Mouse (Mus musculus) heart, adult 2 months (tissue): ENCODE data around the gene Tnrc6b. TPM values are rescaled to one million over a fixed set of nuclear protein-coding genes. Genes with fewer than 3 reads are reported as not detected.
A peak's percentile ranks its signal among the peaks of the same experiment; 100 is the strongest.

Experiments used
- DNase-seq, 2 experiments: peaks; one replicate each; pipeline ENCODE4 v3.0.0; 2021
- H3K27ac ChIP-seq: fragments of 200-600 bp; 2 replicates; pipeline ENCODE4 v1.8.1; 2022
- H3K27me3 ChIP-seq: fragments of 200-500 bp; 2 replicates; pipeline ENCODE4 v1.6.1; 2012; ENCODE audit warnings: mild to moderate bottlenecking, low read length, inconsistent platforms, mixed read lengths; ENCODE audit not compliant: control insufficient read depth, insufficient read depth
- H3K36me3 ChIP-seq: fragments of 200-500 bp; 2 replicates; pipeline ENCODE4 v1.6.1; 2012; ENCODE audit warnings: low read length, inconsistent platforms; ENCODE audit not compliant: control insufficient read depth, insufficient read depth
- H3K4me1 ChIP-seq: fragments of 200-500 bp; 2 replicates; pipeline ENCODE4 v1.6.1; 2011; ENCODE audit warnings: low read length; ENCODE audit not compliant: control insufficient read depth, insufficient read depth
- H3K4me3 ChIP-seq: fragments of 200-600 bp; 2 replicates; pipeline ENCODE4 v1.8.1; 2022
- H3K79me2 ChIP-seq: fragments of 200-500 bp; replicated peaks from 2 replicates; pipeline ENCODE4 v1.6.1; 2012; ENCODE audit warnings: mild to moderate bottlenecking, inconsistent platforms, low read length, moderate library complexity, mixed read lengths; ENCODE audit not compliant: control insufficient read depth, insufficient read depth
- H3K9ac ChIP-seq: fragments of 200-500 bp; 2 replicates; pipeline ENCODE4 v1.6.1; 2012; ENCODE audit warnings: low read depth, mild to moderate bottlenecking, control low read depth, inconsistent platforms, low read length, mixed read lengths
- CTCF ChIP-seq: fragments of 200-600 bp; IDR thresholded peaks from 2 replicates; pipeline ENCODE4 v1.8.1; 2022; ENCODE audit warnings: antibody characterized with exemption, mild to moderate bottlenecking, moderate library complexity
- EP300 ChIP-seq: fragments of 200-500 bp; IDR thresholded peaks from 2 replicates; pipeline ENCODE4 v1.6.1; 2011; ENCODE audit warnings: low read depth, low read length, control low read depth; ENCODE audit not compliant: insufficient read depth
- POLR2A ChIP-seq: fragments of 200-500 bp; IDR thresholded peaks from 2 replicates; pipeline ENCODE4 v1.6.1; 2011; ENCODE audit warnings: mild to moderate bottlenecking, low read depth, low read length, control low read depth; ENCODE audit not compliant: insufficient read depth
- WGBS: fragments of 180-500 bp; shearing (Covaris S2); methylation state at CpG from one replicate; pipeline ENCODE4 v1.1.7; 2018; 5-methylcytosine and 5-hydroxymethylcytosine counted together
- intact Hi-C: fragments of 180-260 bp; cut with DNase I; formaldehyde crosslinking; loops from one replicate; pipeline ENCODE4 v1.15.1; 2025
- polyA plus RNA-seq: library from polyadenylated mRNA; depleted of rRNA; stranded (reverse); fragments of >200 nt; gene quantifications from 2 replicates; pipeline ENCODE4 v1.2.3, GENCODE M21; 2012
- total RNA-seq, 2 experiments: library from RNA; stranded (reverse); gene quantifications; 2 replicates each; pipeline ENCODE4 v1.2.3; 2021

Gene Tnrc6b
- total and polyA plus RNA-seq, 3 experiments: 9.4 to 48.1 (median 43.7) TPM

DNA sequence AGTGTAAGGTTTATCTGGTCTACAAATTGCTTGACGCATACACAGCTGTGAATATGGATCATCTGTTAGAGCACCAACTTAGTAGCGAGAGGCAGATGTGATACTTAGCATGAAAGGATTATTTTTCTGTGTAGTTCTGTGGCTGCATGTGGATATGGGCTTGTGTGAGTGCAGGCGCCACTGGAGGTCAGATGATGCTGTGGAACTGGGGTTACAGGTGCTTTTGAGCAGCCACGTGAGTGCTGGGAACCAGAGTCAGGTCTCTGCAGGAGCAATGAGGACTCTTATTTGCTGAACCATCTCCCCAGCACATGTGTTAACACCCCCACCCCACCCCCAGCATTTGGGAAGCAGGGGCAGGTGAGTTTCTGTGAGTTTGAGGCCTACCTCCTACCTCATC lies 238.3 kb downstream of the Tnrc6b start:
- Histone ChIP-seq H3K4me3 (no peak overlapping the region), H3K27ac (no peak overlapping the region), H3K27me3 (no peaks in the 10 kb centered on the region), H3K36me3 (no peaks in the 10 kb centered on the region; the same call in 1 of the 2 replicates), H3K79me2 (peaks cover 11% of the 10 kb centered on the region), H3K9ac (peak overlapping the region; percentile 29; the same call in 1 of the 2 replicates), H3K4me1 (peaks cover 6% of the 10 kb centered on the region)
- WGBS: 40% methylated on average over 4 of the region's 4 CpGs
- intact Hi-C loops: loop anchor here (2.0 to 10.0 kb wide), 3 partner anchors 152 to 685 kb away; partner anchors contain the start of gene Rps19bp1
- TF ChIP-seq CTCF (no peak), POLR2A (no peak)
- DNase-seq: no peak

DNA sequence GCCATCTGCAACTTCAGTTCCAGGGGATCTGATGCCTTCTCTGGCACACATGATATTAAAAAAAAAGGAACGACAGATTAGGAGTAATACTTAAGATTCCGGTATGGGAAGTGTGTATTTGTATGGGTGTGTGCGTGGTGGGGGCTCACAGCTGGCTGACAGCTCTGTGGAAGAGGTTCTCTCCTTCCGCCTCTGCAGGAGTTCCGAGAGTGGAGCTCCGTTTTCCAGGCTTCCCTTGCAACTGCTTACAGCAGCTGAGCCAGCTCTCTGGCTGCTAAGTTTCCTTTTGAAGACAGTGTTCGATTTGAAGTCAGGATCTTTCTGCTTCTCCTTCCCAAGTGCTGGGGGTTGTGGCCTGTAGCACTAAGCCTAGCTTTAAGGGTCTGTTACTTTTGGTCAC lies 238.9 kb downstream of the Tnrc6b start:
- DNase-seq: no peak
- Histone ChIP-seq H3K4me1 (peaks cover 6% of the 10 kb centered on the region), H3K79me2 (peaks cover 11% of the 10 kb centered on the region), H3K27me3 (no peaks in the 10 kb centered on the region), H3K9ac (no peak overlapping the region), H3K36me3 (no peaks in the 10 kb centered on the region; the same call in 1 of the 2 replicates), H3K4me3 (no peak overlapping the region), H3K27ac (no peak overlapping the region)
- 80% methylated on average over 7 of the region's 7 CpGs for WGBS
- TF ChIP-seq EP300: no peak
- no peak for TF ChIP-seq POLR2A
- no peak for TF ChIP-seq CTCF
- intact Hi-C loops: no loop called here

DNA sequence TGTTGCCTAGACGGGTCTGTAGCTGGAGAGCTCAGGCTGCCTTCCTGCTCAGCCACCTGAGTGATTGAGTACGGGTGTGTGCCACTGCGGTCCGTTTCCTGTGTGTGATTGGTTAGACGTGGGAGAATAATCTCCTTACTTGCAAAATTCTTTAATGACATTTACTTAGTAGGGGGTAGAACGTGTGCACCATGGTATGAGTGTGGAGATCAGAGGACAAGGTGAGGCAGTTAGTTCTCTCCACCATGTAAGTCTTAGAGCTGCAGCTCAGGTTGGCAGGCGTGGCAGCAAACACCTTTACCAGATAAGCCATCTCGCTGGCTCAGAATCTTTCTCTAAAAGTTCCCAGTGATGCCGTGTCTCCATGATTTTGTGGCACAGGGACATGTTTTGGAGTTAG lies 242.9 kb downstream of the Tnrc6b start:
- Histone ChIP-seq H3K27ac (no peak overlapping the region), H3K9ac (no peak overlapping the region), H3K36me3 (peaks cover 6% of the 10 kb centered on the region), H3K4me1 (peaks cover 5% of the 10 kb centered on the region), H3K4me3 (no peak overlapping the region), H3K79me2 (peaks cover 8% of the 10 kb centered on the region), H3K27me3 (no peaks in the 10 kb centered on the region)
- no peak for TF ChIP-seq CTCF
- WGBS: 85% methylated on average over 9 of the region's 9 CpGs
- intact Hi-C loops: no loop called here
- no peak for DNase-seq

DNA sequence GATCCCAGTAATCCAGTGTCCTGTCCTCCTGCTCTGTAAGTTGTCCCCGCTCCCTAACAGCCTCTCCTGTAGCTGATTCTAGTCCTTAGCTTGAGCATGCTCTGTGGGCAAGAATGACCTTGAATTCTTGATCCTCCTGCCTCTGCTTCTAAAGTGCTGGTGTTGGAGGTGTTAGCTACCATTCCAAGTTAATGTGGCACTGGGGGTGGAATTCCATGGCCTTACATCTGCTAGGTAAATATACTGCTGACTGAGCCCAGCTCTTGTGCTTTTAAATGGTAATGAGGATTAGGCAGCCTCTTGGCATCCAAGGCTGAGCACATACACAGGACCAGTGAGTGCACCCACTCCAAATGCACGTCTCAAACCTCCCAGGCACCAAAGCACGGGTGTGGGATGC lies 243.7 kb downstream of the Tnrc6b start:
- Histone ChIP-seq H3K4me3 (no peak overlapping the region), H3K27ac (no peak overlapping the region), H3K9ac (no peak overlapping the region), H3K27me3 (no peaks in the 10 kb centered on the region), H3K36me3 (peaks cover 6% of the 10 kb centered on the region), H3K4me1 (no peaks in the 10 kb centered on the region), H3K79me2 (peaks cover 2% of the 10 kb centered on the region)
- intact Hi-C loops: no loop called here
- DNase-seq: no peak
- TF ChIP-seq EP300: no peak
- no peak for TF ChIP-seq CTCF
- TF ChIP-seq POLR2A: no peak
- 83% methylated on average over 3 of the region's 3 CpGs for WGBS

DNA sequence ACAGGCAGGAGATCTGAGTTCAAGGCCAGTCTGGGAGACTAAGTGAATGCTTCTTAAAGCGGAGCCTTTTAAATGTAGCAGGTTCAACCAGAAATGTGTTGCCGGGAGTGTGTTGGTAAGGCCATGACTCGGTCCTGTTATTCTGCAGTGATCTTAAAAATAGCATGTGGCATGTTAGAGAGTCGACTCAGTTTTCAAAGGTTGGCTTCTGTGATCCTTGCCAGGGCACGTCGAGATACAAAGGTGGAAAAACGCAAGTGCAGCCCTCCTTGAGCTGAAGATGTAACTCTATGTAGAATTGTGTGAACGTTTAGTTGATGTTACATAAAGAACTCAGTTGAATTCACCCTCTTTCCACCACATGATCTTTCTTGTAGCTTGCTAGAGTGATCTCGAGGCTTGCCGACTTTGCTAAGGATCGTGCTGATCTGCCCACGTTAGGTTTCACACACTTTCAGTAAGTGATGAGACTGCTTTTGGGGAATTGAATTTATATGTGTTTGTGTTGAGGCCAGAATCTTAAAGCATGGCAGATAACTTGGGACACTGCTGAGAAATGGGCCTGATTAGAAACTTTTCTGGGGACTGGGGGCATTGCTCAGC lies 244.8 kb downstream of the Tnrc6b start:
- Histone ChIP-seq H3K27ac (no peak overlapping the region), H3K36me3 (peaks cover 6% of the 10 kb centered on the region), H3K27me3 (no peaks in the 10 kb centered on the region), H3K4me3 (no peak overlapping the region), H3K4me1 (no peaks in the 10 kb centered on the region), H3K79me2 (peaks cover 2% of the 10 kb centered on the region), H3K9ac (no peak overlapping the region)
- TF ChIP-seq CTCF (no peak), POLR2A (no peak), EP300 (no peak)
- no peak for DNase-seq
- 85% methylated on average over 12 of the region's 12 CpGs for WGBS
- intact Hi-C loops: no loop called here

DNA sequence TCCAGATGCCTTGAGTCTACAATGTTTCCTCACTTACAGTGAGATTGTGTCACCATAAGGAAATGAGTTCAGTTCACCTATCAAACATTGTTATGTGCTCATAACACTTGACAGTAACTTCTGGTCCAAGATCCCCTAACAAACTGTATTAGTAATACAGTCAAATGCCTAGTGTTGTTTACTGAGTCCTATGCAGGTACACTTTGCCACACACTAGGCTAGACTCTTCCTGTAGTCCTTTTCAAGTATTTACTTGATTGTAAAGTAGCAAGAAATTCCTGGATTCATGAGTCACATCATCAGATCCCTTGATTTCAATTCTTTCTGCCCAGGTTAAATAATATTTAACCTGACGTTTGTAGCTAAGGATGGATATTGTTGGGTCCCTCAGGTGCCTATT lies 258.3 kb downstream of the Tnrc6b start:
- H3K27me3 ChIP-seq: no peaks in the 10 kb centered on the region
- whole genome bisulfite sequencing: 90% methylated on average over 1 of the region's 1 CpGs
- H3K9ac ChIP-seq: no peak overlapping the region
- no peak overlapping the region for H3K27ac ChIP-seq
- H3K4me3 ChIP-seq: no peak overlapping the region
- DNase-seq: no peak
- no peaks in the 10 kb centered on the region for H3K4me1 ChIP-seq
- H3K79me2 ChIP-seq: no peaks in the 10 kb centered on the region
- H3K36me3 ChIP-seq: no peaks in the 10 kb centered on the region
- intact Hi-C loops: no loop called here
- TF ChIP-seq EP300 (no peak), CTCF (no peak), POLR2A (no peak)

DNA sequence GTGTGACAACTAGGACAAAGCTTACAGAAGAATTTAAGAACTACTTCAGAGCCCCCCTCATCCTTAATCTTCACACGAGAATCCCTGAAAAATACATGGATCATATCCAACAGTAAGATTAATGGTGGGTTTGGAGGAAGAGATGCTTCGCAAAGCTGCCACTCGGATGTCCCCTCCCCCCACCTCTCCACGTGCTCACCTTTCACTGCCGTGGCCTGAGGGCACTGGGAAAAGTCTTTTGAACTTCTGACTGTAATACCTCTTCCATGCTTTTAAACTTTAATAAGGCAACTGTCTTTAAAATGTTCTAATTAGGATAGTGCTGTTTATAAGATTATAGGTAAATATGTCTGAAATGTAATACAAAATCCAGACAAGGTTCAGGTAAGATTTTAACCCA lies 263.2 kb downstream of the Tnrc6b start:
- DNase-seq: no peak
- no peak overlapping the region for H3K27ac ChIP-seq
- intact Hi-C loops: no loop called here
- no peaks in the 10 kb centered on the region for H3K79me2 ChIP-seq
- 45% methylated on average over 5 of the region's 5 CpGs for WGBS
- H3K4me3 ChIP-seq: no peak overlapping the region
- H3K4me1 ChIP-seq: no peaks in the 10 kb centered on the region; the same call in 1 of the 2 replicates
- no peak overlapping the region for H3K9ac ChIP-seq
- H3K27me3 ChIP-seq: no peaks in the 10 kb centered on the region
- peaks cover 2% of the 10 kb centered on the region; the same call in 1 of the 2 replicates for H3K36me3 ChIP-seq
- TF ChIP-seq POLR2A: no peak
- TF ChIP-seq EP300: no peak
